Mouse (Mus musculus) gastrocnemius, adult 18-20 months (tissue): ENCODE results near the gene Gm8138. TPM values are rescaled to one million over a fixed set of nuclear protein-coding genes. Genes with fewer than 3 reads are reported as not detected.
"Not testable (repeated sequence)": the region's sequence is repeated elsewhere in the genome, so short reads cannot be mapped to it uniquely, and the experiment has no call there.

ENCODE experiments used
- DNase-seq: peaks from one replicate; pipeline ENCODE4 v3.0.0; 2021; ENCODE audit warnings: low spot score
- long read RNA-seq, 2 experiments: library from polyadenylated mRNA; stranded (forward); transcript quantifications; one replicate each; pipeline ENCODE4 v2.0.0; 2021
- total RNA-seq, 2 experiments: library from RNA; stranded (reverse); gene quantifications; 2 replicates each; pipeline ENCODE4 v1.2.3; 2021

Gm8138 gene
- not detected for total RNA-seq
- long read RNA-seq, experiment 1, result 0 reads
- long read RNA-seq, experiment 2, result 0 reads

- DNase-seq, result not testable (repeated sequence)
These were observed at the start of gene Gm8138 for GRCm38 (mm10) chr14:43416250-43416649. TSS of gene Gm8138 (minus strand) at chr14:43416350.

GRCm38 (mm10) chr14:43361713-43362112 is 54.4 kb downstream of the Gm8138 start:
- not testable (repeated sequence) for DNase-seq

Other genes with a start within 250 kb of the Gm8138 start
- gene Gm7233, start 236.5 kb downstream of the Gm8138 start, total RNA-seq, result not detected
- gene Gm8122, start 181.0 kb downstream of the Gm8138 start, total RNA-seq, result not detected
- not detected for gene Gm8126, start 157.7 kb downstream of the Gm8138 start, total RNA-seq
- not detected for gene Gm9732, start 141.3 kb downstream of the Gm8138 start, total RNA-seq
- not detected for gene Gm8127, start 122.5 kb downstream of the Gm8138 start, total RNA-seq
- gene 1700001F09Rik, start 68.5 kb downstream of the Gm8138 start, total RNA-seq, result not detected
- gene Gm5799, start 127.2 kb upstream of the Gm8138 start, total RNA-seq, result not detected
- gene Gm17654, start 162.8 kb upstream of the Gm8138 start, total RNA-seq, result not detected
- gene Gm10375, start 191.7 kb upstream of the Gm8138 start, total RNA-seq, result not detected